Mouse (Mus musculus): ENCODE data around the gene Ipo11. TPM values are rescaled to one million over a fixed set of nuclear protein-coding genes. Genes with fewer than 3 reads are reported as not detected.
"Not testable (repeated sequence)": the region's sequence is repeated elsewhere in the genome, so short reads cannot be mapped to it uniquely, and the experiment has no call there.

Gene Ipo11
- total RNA-seq, 2 experiments from 2014 or later = 16.4 to 16.7 TPM

DNA sequence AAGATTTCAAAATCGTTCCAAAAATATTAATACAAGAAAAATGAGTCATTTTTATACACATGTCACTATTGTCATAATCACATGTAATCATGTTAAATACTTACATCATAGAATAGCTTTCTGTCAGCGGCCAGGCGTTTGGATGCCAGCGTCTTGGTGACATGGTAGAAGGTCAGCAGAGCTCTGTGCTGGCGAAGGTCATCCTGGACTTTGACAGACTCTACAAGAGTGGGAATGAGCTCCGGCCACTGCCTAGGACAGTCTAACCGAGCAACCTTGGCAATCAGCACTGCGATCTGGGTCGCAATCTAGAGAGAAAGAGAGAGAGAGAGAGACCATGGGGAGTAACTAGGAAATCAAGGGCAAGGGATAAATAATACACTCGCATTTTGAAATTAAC lies 26.7 kb downstream of the Ipo11 start:
- no peak for DNase-seq
- intact Hi-C loops (cut with DNase I; ENCODE audit: low total_unique reads) = no loop called here

DNA sequence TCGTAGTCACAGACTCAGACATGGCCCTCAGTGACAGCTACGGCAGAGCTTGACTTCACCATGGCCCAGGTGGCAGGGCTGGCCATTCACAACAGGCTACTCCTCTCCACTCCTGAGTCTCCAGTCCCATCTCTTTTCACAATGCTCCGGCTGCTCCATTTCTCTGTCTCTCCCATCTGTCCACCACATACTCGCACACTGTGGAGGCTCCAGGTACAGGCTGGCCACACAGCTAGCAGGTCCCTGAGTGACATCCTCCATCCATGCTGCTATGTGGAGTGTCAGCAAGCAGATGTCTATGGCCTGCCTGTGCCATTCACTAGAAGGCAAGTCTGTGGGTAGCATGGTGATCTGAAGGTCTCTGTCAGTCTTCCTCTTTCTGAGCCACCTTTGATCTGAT lies 29.5 kb downstream of the Ipo11 start:
- DNase-seq = no peak
- intact Hi-C loops (cut with DNase I; ENCODE audit: low total_unique reads) = no loop called here

DNA sequence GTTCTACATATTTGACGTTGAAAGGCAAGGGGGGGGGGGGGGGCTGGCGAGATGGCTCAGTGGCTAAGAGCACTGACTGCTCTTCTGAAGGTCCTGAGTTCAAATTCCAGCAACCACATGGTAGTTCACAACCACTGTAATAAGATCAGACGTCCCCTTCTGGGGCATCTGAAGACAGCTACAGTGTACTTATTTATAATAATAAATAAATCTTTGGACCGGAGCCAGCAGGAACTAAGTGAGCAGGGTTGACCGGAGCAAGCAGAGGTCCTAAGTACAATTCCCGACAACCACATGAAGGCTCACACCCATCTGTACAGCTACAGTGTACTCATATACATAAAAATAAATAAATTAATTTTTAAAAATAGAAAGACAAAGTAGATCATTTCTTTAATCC lies 31.6 kb downstream of the Ipo11 start:
- DNase-seq; intact Hi-C loops (cut with DNase I; ENCODE audit: low total_unique reads): not testable (repeated sequence)

DNA sequence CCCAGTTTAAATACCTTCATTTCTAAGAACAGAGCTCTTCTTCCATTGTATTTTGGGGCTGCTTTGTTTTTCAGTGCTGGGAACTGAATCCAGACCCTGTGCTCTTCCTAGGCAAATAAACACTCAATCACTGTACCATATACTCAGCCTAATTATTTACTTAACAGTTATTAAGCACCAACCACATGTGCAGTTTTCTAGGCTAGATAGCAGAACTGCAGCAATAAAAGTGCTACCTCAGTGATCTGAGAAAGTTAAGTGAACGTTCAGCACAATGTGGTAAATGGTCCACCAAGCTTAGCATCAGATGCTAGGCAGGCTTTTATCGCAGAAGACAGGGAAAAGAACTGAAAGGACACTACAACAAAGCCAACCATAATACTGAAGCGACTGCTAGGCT lies 32.1 kb downstream of the Ipo11 start:
- intact Hi-C loops (cut with DNase I; ENCODE audit: low total_unique reads) = no loop called here
- no peak for DNase-seq

DNA sequence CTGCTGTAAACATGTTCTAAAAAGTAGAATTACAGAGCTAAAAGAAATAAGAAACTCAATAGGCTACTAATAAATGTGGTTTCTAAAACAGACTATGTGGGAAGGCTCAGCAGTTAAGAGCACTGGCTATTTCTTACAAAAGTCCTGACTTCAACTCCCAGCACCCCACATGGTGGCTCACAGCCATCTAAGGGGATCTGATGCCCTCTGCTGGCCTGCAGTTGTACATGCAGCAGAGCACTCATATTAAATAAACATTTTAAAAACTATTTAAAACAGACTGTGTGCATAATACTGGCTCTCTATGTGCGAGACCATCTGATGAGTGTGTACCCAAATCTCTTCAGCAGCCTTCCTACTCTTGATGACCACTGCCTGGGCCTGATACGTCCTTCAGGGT lies 42.5 kb downstream of the Ipo11 start:
- DNase-seq = no peak
- intact Hi-C loops (cut with DNase I; ENCODE audit: low total_unique reads) = no loop called here

DNA sequence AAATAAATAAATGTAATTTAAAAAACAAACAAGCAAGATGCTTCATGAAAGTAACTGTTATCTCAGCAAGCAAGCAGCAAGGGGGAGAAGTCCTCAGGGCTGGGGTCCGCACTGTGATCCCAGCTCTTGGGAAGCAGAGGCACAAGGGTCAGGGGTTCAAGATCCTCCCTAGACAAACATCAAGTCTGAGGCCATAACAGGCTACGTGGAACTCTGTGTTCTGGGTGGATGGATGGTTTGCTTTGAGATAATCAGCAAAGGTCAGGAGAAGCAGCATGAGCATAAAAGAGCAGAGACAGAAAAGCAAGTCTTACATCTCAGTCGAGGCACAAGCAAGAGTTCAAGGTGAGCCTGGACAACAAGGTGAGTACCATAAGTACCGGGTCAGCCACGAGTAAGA lies 43.1 kb downstream of the Ipo11 start:
- no peak for DNase-seq
- intact Hi-C loops (cut with DNase I; ENCODE audit: low total_unique reads) = no loop called here

DNA sequence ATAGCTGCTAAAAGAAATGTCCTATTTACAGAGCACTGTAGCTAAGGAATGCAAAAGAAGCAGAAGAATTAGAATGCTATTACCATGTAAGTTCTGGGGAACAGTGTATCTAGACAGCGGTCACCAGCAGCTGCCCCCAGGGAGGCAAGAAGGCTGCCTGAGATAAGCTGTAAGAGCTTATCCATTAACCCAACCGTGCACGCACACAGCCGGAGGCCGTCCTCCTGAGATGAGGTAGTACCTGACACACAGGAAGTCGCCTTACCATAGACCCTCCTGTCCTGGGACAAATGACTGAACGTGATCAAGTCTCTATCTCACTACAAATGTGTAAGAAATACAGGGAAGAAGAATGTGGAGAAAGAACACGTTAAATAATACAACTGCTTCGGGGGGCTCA lies 43.6 kb downstream of the Ipo11 start:
- DNase-seq = no peak
- intact Hi-C loops (cut with DNase I; ENCODE audit: low total_unique reads) = no loop called here

DNA sequence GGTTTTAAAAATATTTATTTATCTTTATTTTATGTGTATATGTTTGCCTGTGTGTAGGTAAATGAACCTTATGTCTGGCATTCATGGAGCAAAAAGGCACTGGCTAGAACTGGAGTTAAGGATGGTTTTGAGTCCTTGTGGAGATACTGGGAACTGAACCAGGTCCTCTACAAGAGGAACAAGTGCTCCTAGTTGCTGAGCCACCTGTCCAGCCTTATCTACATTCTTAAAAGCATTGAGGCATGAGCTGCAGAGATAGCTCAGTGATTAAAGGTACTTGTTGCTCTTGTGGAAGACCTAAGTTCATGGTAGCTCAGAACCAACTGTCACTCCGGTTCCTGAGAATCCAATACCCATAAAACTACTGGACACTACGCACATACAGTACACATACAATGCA lies 49.4 kb downstream of the Ipo11 start:
- no peak for DNase-seq
- intact Hi-C loops (cut with DNase I; ENCODE audit: low total_unique reads) = no loop called here

DNA sequence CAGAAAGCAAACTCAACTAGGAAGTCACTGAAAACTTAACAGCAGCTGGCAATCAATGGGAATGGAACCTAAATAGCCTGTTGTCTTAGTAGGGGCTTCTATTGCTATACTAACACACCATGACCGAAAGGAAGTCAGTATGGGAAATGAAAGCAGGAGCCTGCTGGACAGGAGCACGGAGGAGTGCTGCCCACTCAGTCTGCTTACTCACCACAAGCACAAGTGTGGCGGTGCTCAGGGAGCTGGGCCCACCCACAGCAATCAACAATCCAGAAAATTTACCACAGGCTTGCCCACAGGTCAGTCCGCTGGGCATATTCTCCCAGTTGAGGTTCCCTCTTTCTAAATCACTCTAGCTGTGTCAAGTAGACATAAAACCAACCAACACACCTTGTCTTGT lies 52.5 kb downstream of the Ipo11 start:
- intact Hi-C loops (cut with DNase I; ENCODE audit: low total_unique reads) = no loop called here

DNA sequence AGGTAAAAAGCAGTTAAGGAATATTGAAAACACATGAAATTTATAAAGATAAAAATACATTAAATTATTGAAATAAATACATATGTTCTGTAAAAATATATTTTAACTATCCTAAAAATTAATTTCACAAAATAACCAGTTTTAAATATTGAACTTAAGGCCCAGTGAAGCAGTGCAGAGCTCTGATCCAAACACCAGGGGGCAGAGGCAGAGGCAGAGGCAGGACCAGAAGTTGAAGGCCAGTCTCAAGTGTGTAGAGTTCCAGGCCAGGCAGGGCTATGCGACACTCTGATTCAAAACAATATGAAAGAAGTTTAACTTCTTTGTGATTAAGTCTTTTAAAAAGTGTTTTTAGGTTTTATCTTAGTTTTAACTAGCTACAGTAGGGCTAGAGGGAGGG lies 60.5 kb downstream of the Ipo11 start:
- intact Hi-C loops (cut with DNase I; ENCODE audit: low total_unique reads) = no loop called here

More for the DNA sequence above, 52.5 kb downstream of the Ipo11 start:
- DNase-seq = no peak

DNA sequence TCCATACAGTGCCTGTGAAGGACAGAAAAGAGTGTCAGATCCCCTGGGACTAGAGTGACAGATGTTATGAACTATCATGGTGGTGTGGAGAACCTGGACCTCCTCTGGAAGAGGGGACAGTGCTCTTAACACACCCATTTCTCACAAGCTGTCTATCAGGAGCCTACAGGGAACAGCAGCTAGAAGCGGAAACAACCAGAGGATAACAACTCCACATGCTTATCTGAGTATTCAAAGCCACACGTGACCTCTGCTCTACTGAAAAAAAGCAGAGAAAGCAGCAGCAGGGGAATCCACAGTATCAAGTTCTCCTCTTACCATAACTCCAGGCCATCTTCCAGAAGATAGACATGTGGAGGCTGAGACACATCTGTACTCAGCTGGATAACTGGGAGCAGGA lies 71.2 kb downstream of the Ipo11 start:
- intact Hi-C loops (cut with DNase I; ENCODE audit: low total_unique reads) = no loop called here

More for the DNA sequence above, 60.5 kb downstream of the Ipo11 start:
- DNase-seq = no peak

DNA sequence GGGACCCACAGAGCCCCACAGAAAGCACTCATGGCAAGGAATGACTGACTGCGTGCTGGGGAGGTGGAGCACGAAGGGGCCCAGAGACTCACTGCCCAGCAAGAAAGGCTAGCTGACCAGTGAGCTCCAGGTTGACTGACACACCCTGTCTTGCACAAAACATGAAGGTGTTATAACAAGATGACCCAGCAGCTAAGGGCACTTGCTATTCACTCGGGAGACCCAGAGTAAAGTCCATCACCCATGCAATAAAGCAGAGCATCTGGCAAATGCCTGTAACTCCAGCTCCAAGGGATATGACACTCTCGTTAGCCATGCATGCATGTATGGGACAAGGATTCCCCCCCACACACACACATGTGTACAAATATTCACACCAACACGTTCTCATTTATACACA lies 78.0 kb downstream of the Ipo11 start:
- intact Hi-C loops (cut with DNase I; ENCODE audit: low total_unique reads) = no loop called here
- no peak for DNase-seq

More for the DNA sequence above, 71.2 kb downstream of the Ipo11 start:
- no peak for DNase-seq

DNA sequence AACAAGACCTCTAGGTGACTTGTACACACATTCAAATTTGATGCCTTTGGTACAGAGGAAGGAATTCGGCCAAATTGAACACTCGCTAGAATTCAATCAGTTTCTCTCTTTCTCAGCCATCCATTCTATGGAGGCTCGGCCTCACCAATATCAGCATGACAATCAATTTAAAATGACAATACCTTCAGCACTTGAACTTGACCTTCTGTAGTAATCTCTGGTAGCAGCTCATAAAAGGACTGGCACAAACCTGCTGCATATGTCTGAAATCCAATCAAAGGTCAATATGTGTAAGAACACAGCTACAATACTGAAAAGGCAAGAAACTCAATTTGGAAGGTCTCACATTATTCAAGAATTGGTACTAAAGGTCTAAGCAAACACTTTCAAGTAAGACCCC lies 80.2 kb downstream of the Ipo11 start:
- no peak for DNase-seq
- intact Hi-C loops (cut with DNase I; ENCODE audit: low total_unique reads) = no loop called here

DNA sequence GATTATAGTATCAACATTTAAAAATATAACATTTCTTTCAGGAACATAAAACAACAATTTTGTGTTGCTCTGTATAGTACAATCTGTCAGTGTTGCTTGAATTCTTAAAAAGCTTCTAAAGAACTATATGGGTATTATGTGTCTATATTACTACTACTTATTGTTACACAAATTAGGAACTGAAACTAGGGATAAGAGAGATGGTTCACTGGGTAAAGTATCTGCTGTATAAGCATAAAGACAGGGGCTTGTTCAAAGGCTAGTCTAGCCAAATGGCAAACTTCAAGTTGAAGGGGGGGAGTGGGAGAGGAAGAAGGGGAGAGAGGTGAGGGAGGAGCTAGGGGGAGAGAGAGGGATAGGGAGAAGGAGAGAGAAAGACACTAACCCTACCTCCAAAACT lies 89.2 kb downstream of the Ipo11 start:
- intact Hi-C loops (cut with DNase I; ENCODE audit: low total_unique reads) = no loop called here
- DNase-seq = no peak

DNA sequence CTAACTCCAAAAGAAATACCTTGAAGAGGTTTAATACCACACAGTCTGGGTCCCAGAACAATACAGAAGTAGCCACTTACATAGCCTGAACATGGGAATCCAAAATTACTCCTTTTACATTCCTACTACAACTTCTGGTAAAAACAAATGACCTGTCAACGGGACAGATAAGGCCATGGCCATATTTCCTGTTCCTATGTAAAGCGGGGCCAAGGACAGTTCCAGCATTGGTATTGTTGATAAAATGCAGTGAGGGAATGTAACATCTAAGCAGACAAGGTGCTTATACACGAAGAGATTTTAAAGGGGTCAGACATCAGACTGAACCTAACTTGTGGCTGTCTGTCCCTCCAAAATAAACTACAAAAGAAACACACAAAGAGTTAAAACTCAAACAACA lies 91.8 kb downstream of the Ipo11 start:
- intact Hi-C loops (cut with DNase I; ENCODE audit: low total_unique reads) = no loop called here
- DNase-seq = no peak

DNA sequence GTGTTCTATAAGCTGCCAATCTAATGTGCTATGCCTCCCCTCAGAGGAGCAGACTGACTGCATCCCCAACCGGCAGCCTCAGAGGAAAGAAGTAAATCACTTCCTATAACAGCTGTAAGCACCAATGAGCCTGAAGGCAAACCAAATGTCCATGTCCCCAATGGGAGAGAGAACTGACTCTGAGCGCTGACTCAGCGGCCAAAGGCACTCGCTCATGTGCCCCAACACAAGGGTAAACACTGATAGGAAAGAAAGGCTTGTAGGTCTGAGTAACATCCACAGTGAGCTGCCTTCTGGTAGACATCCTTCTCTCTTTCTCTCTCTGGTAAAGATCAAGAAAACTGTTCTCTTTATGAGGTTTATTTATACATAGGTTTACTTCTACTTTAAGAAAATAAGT lies 94.2 kb downstream of the Ipo11 start:
- intact Hi-C loops (cut with DNase I; ENCODE audit: low total_unique reads) = no loop called here
- DNase-seq = no peak

DNA sequence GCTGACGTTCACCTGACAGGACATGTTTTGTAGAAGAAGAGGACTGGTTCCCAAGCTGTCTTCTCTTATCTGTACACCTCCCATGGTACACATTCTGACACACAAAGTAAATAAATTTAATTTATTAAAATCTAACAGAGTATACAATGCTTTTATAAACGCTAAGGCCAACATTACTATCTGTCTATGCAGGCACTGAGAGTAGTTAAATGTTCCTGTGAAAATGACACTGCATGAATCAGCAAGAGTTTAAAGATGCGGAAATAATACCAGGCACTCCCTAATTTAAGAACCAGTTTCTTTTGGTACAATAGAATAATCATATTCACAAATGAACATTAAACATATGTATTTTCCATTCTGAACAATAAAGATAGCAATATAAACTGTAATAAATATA lies 98.0 kb downstream of the Ipo11 start:
- no peak for DNase-seq
- intact Hi-C loops (cut with DNase I; ENCODE audit: low total_unique reads) = no loop called here

DNA sequence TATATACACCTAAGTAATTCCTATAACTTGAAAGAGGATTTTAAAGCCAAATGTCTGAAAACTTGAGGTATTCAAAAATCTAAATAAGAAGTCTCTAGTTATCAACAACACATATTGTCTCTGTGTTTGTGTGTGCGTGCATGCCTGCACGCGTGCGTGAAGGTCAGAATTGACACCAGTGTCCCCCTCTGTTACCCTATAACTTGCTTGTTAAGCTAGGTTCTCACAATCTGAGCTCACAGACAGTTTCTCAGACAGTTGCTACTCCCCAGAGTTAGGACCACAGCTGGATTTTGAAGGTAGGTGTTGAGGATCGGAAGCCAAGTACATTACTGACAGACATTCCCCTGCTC lies 100.3 kb downstream of the Ipo11 start:
- no peak for DNase-seq
- intact Hi-C loops (cut with DNase I; ENCODE audit: low total_unique reads) = no loop called here

DNA sequence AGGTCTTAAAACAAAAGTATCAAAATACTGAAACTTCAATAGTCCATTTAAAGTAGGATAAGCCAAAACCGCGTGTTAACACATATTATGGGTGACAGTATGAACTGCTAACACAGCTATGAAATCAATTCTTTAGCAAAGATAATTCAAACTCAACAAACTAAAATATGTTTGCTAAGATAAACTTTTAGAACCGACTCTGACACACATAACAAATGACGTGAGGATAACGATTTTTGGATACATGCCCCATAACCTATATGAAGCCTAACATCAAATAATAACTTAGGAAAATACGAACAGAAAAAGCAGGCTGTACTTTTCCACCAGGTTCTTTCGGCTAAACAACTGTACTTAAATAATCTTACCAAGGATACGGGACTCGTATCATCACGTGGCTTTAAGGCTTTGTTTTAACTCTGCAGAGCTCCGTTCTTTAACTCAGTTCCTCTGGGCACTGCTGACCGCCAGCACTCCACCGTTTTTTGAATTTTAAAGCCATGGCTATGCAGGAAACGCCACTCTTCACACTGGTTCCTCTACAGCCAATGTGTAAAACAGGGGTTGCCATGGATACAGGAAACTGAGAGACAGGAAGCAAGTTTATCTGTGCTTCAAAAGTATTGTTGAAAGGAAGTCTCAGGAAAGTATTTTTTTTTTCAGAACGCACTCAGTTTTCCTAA lies 100.8 kb downstream of the Ipo11 start:
- no peak for DNase-seq
- intact Hi-C loops (cut with DNase I; ENCODE audit: low total_unique reads) = no loop called here

DNA sequence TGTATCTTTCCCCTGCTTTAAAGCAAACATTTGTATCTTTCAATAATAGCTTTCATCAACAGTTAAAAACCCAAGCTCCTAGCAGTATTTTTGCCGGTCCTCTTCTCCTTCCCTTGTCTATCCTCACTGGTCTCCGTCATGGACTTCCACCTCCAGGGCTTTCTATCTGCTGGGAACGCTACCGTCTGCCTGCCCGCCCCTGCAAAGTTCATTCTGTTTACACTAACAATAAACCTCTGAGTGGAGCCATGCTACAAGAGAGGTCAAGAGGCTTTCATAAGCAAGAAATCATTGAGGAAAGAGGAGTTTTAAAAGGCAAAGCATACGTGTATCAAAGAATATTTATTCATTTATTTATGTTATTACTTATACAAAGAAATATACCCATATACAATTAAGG lies 106.7 kb downstream of the Ipo11 start:
- intact Hi-C loops (cut with DNase I; ENCODE audit: low total_unique reads) = no loop called here
- no peak for DNase-seq

DNA sequence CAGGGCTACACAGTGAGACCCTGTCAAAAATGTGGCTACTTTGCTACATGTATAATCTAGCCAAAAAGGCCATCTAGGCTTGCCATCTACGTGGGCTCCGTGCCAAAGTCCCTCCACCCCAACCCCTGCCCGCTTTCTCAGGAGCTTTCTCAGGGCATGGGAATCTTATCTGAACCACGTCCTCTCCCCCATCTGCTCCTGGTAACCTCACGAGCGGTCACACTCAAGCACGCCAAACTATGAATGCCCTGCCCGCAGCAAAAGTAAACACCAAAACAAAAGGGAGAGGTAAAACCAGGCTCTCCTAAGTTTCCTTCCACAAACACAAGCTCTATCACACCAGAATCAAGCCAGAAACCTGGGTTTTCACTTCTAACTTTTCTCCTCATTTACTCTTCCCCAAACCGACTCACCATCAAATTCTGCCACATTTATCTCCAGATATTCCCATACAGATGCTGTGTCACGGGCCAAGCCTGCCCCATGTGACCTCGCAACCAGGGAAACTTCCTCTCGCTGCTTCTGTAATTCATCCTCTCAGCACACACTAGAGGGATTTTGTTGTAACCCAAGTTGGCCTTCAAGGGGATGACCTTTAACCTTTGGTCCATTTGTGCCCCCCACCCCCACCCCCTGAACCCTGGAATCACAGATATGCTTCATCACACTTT lies 107.3 kb downstream of the Ipo11 start:
- intact Hi-C loops (cut with DNase I; ENCODE audit: low total_unique reads) = no loop called here

DNA sequence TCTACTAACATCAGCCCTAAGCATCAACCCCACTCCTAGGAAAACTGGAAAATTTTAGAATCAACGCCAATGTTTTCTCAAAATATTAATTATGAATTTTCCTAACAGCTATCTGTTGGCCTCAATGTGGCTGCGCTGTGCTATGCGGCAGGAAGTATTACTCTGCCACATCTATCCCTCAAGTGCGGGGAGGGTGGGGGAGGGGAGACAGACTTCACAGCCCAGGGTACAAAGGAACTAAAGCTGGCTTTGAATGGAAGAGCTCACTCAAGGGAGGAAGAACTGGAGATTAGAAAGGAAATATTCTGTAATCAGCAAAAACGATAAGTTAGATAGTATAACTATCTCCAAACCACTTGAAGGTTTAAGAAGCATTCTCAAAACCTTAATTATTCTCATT lies 111.1 kb downstream of the Ipo11 start:
- DNase-seq = no peak
- intact Hi-C loops (cut with DNase I; ENCODE audit: low total_unique reads) = no loop called here

More for the DNA sequence above, 107.3 kb downstream of the Ipo11 start:
- no peak for DNase-seq
